Mouse (Mus musculus) heart, embryonic 16.5 days (tissue): ENCODE measurements at regions not wholly inside any gene's neighbourhood (a gene's known extent, or its start where the extent isn't known, plus 50 kb on each side); places are given as distances from the start of the nearest gene placed in this dataset.
A peak's percentile ranks its signal among the peaks of the same experiment; 100 is the strongest.

ENCODE experiments used
- ATAC-seq: fragments of 200-750 bp; cut with Nextera tagmentation; replicated peaks from 2 replicates; pipeline ENCODE4 v1.8.0; 2017; ENCODE audit warnings: moderate number of reproducible peaks; ENCODE audit not compliant: insufficient read depth, low FRiP score; ENCODE audit errors: extremely low read depth
- H3K27ac ChIP-seq: fragments of 300-500 bp; sonication (generic); 2 replicates; pipeline ENCODE4 v1.5.1; 2014; ENCODE audit warnings: mild to moderate bottlenecking, low read length, control low read depth, moderate library complexity
- H3K27me3 ChIP-seq: fragments of 300-500 bp; sonication (generic); 2 replicates; pipeline ENCODE4 v1.6.1; 2014; ENCODE audit warnings: low read length, mixed read lengths; ENCODE audit not compliant: control insufficient read depth, insufficient read depth
- H3K36me3 ChIP-seq: fragments of 300-500 bp; sonication (generic); 2 replicates; pipeline ENCODE4 v1.6.1; 2014; ENCODE audit not compliant: control insufficient read depth, insufficient read depth
- H3K4me1 ChIP-seq: fragments of 300-500 bp; sonication (generic); 2 replicates; pipeline ENCODE4 v1.6.1; 2014; ENCODE audit warnings: low read length, mixed read lengths; ENCODE audit not compliant: control insufficient read depth, insufficient read depth
- H3K4me2 ChIP-seq: fragments of 300-500 bp; sonication (generic); 2 replicates; pipeline ENCODE4 v1.6.1; 2014; ENCODE audit warnings: low read depth, mild to moderate bottlenecking, control low read depth, low read length
- H3K4me3 ChIP-seq: fragments of 300-500 bp; sonication (generic); 2 replicates; pipeline ENCODE4 v1.5.1; 2014; ENCODE audit warnings: mild to moderate bottlenecking, control low read depth, low read length
- H3K9ac ChIP-seq: fragments of 300-500 bp; sonication (generic); 2 replicates; pipeline ENCODE4 v1.6.1; 2014; ENCODE audit warnings: low read length, control low read depth
- H3K9me3 ChIP-seq: fragments of 300-500 bp; sonication (generic); replicated peaks from 2 replicates; pipeline ENCODE4 v1.6.1; 2016; ENCODE audit warnings: low read length; ENCODE audit not compliant: control insufficient read depth
- WGBS: fragments of 180-500 bp; shearing (Covaris S2); extraction: QIAGEN DNeasy Blood & Tissue Kit; methylation state at CpG from one replicate; pipeline ENCODE4 v1.1.7; 2014; 5-methylcytosine and 5-hydroxymethylcytosine counted together

GRCm38 (mm10) chr2:172643860-172644259 is 94.5 kb downstream of the Tfap2c start:
- WGBS = 20% methylated on average over 12 of the region's 12 CpGs
- ATAC-seq = peak; percentile 64
- Histone ChIP-seq H3K4me1 (peaks cover 5% of the 10 kb centered on the region; the same call in 1 of the 2 replicates), H3K27me3 (no peaks in the 10 kb centered on the region; the same call in 1 of the 2 replicates), H3K36me3 (no peaks in the 10 kb centered on the region), H3K4me3 (no peak overlapping the region), H3K9ac (no peak overlapping the region), H3K4me2 (no peak overlapping the region), H3K27ac (peak overlapping the region; percentile 7; the same call in 1 of the 2 replicates), H3K9me3 (peaks cover 6% of the 10 kb centered on the region)

- Histone ChIP-seq H3K27me3 (no peaks in the 10 kb centered on the region; the same call in 1 of the 2 replicates), H3K4me3 (no peak overlapping the region), H3K4me2 (no peak overlapping the region), H3K36me3 (no peaks in the 10 kb centered on the region), H3K27ac (peak overlapping the region; percentile 42), H3K4me1 (peaks cover 5% of the 10 kb centered on the region; the same call in 1 of the 2 replicates), H3K9me3 (peaks cover 6% of the 10 kb centered on the region), H3K9ac (no peak overlapping the region)
- WGBS = 35% methylated on average over 6 of the region's 6 CpGs
- ATAC-seq = no peak
These were observed 95.1 kb downstream of the Tfap2c start for GRCm38 (mm10) chr2:172644451-172644850.

GRCm38 (mm10) chr2:172648072-172648471 is 98.7 kb downstream of the Tfap2c start:
- no peak for ATAC-seq
- Histone ChIP-seq H3K36me3 (no peaks in the 10 kb centered on the region), H3K4me2 (no peak overlapping the region), H3K27me3 (no peaks in the 10 kb centered on the region; the same call in 1 of the 2 replicates), H3K27ac (no peak overlapping the region), H3K9ac (no peak overlapping the region), H3K9me3 (no peaks in the 10 kb centered on the region), H3K4me1 (peaks cover 5% of the 10 kb centered on the region; the same call in 1 of the 2 replicates), H3K4me3 (no peak overlapping the region)
- WGBS = 62% methylated on average over 11 of the region's 11 CpGs

- H3K9ac ChIP-seq = no peak overlapping the region
- no peaks in the 10 kb centered on the region for H3K4me1 ChIP-seq
- H3K4me2 ChIP-seq = no peak overlapping the region
- no peaks in the 10 kb centered on the region for H3K36me3 ChIP-seq
- H3K9me3 ChIP-seq = peaks cover 3% of the 10 kb centered on the region
- H3K4me3 ChIP-seq = no peak overlapping the region
- H3K27ac ChIP-seq = no peak overlapping the region
- H3K27me3 ChIP-seq = peaks cover 32% of the 10 kb centered on the region
- WGBS = 72% methylated on average over 10 of the region's 10 CpGs
- no peak for ATAC-seq
These were observed 111.1 kb downstream of the Tfap2c start for GRCm38 (mm10) chr2:172660479-172660878.

- 14% methylated on average over 7 of the region's 7 CpGs for WGBS
- no peak for ATAC-seq
- H3K36me3 ChIP-seq = no peaks in the 10 kb centered on the region
- H3K9ac ChIP-seq = no peak overlapping the region
- no peak overlapping the region for H3K4me3 ChIP-seq
- peaks cover 3% of the 10 kb centered on the region for H3K9me3 ChIP-seq
- H3K4me2 ChIP-seq = no peak overlapping the region
- no peak overlapping the region for H3K27ac ChIP-seq
- no peaks in the 10 kb centered on the region for H3K4me1 ChIP-seq
- H3K27me3 ChIP-seq = peaks cover 32% of the 10 kb centered on the region
These were observed 111.5 kb downstream of the Tfap2c start for GRCm38 (mm10) chr2:172660916-172661315.

GRCm38 (mm10) chr2:172661418-172661980 is 112.1 kb downstream of the Tfap2c start:
- no peak overlapping the region for H3K27ac ChIP-seq
- no peak overlapping the region for H3K9ac ChIP-seq
- WGBS = 10% methylated on average over 15 of the region's 15 CpGs
- H3K4me1 ChIP-seq = no peaks in the 10 kb centered on the region
- H3K27me3 ChIP-seq = peaks cover 32% of the 10 kb centered on the region
- no peak overlapping the region for H3K4me3 ChIP-seq
- peaks cover 3% of the 10 kb centered on the region for H3K9me3 ChIP-seq
- ATAC-seq = no peak
- no peak overlapping the region for H3K4me2 ChIP-seq
- H3K36me3 ChIP-seq = no peaks in the 10 kb centered on the region

- Histone ChIP-seq H3K36me3 (no peaks in the 10 kb centered on the region), H3K27ac (no peak overlapping the region), H3K4me1 (no peaks in the 10 kb centered on the region), H3K9ac (no peak overlapping the region), H3K4me3 (no peak overlapping the region), H3K27me3 (peaks cover 32% of the 10 kb centered on the region), H3K4me2 (no peak overlapping the region), H3K9me3 (peaks cover 3% of the 10 kb centered on the region)
- no peak for ATAC-seq
- 51% methylated on average over 11 of the region's 11 CpGs for WGBS
These were observed 112.8 kb downstream of the Tfap2c start for GRCm38 (mm10) chr2:172662165-172662564.

GRCm38 (mm10) chr2:172663681-172664080 is 114.3 kb downstream of the Tfap2c start:
- Histone ChIP-seq H3K27ac (no peak overlapping the region), H3K27me3 (peaks cover 32% of the 10 kb centered on the region), H3K9ac (no peak overlapping the region), H3K4me3 (no peak overlapping the region), H3K36me3 (no peaks in the 10 kb centered on the region), H3K4me2 (no peak overlapping the region), H3K4me1 (no peaks in the 10 kb centered on the region), H3K9me3 (peaks cover 3% of the 10 kb centered on the region)
- no peak for ATAC-seq
- WGBS = 5% methylated on average over 6 of the region's 6 CpGs

GRCm38 (mm10) chr2:172673081-172673480 is 123.7 kb downstream of the Tfap2c start:
- H3K4me2 ChIP-seq = no peak overlapping the region
- WGBS = 19% methylated on average over 2 of the region's 2 CpGs
- H3K9me3 ChIP-seq = no peaks in the 10 kb centered on the region
- H3K36me3 ChIP-seq = no peaks in the 10 kb centered on the region
- no peak overlapping the region for H3K9ac ChIP-seq
- H3K4me1 ChIP-seq = no peaks in the 10 kb centered on the region
- H3K4me3 ChIP-seq = no peak overlapping the region
- no peak for ATAC-seq
- no peak overlapping the region for H3K27ac ChIP-seq
- no peaks in the 10 kb centered on the region for H3K27me3 ChIP-seq
